Mouse (Mus musculus): Measurements from ENCODE around the gene Uqcc2. TPM values are rescaled to one million over a fixed set of nuclear protein-coding genes. Genes with fewer than 3 reads are reported as not detected.

Gene Uqcc2
- polyA plus RNA-seq, 1 experiment from 2014 or later, result 332 TPM

DNA sequence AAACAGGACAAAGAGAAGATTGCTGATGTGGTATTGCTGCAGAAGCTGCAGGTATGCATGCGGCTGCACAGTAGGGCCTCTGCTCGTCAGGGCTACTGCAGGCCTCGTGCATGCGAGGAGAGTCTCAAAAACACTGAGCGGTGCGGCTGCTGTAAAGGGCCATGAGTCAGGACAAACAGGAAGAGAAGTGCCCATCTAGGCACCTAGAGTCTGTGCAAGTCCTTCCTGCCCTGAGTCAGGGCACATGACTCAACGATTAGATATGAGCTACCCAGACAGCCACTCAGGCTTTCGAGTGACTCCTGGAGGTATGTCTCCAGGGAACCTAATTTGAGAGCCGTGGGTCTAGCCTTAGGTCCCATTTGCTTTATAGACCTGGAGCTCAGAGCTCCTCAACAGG lies 50.1 kb downstream of the Uqcc2 start:
- Histone ChIP-seq H3K4me1 (ENCODE audit: control insufficient read depth, insufficient read depth, low read length) (no peaks in the 10 kb centered on the region), H3K9me3 (ENCODE audit: control insufficient read depth, low read length) (no peaks in the 10 kb centered on the region), H3K4me3 (ENCODE audit: low read depth, low read length) (no peak overlapping the region), H3K36me3 (ENCODE audit: control insufficient read depth, insufficient read depth, low read length) (no peaks in the 10 kb centered on the region), H3K4me2 (no peak overlapping the region), H3K27ac (ENCODE audit: low read depth, low read length) (no peak overlapping the region), H3K9ac (ENCODE audit: low read length) (no peak overlapping the region), H3K27me3 (ENCODE audit: control insufficient read depth, insufficient read depth, low read length) (no peaks in the 10 kb centered on the region)
- DNase-seq (ENCODE audit: low spot score, missing footprints) (no peak), ATAC-seq (ENCODE audit: low FRiP score) (no peak)
- WGBS, result 81% methylated on average over 9 of the region's 9 CpGs

DNA sequence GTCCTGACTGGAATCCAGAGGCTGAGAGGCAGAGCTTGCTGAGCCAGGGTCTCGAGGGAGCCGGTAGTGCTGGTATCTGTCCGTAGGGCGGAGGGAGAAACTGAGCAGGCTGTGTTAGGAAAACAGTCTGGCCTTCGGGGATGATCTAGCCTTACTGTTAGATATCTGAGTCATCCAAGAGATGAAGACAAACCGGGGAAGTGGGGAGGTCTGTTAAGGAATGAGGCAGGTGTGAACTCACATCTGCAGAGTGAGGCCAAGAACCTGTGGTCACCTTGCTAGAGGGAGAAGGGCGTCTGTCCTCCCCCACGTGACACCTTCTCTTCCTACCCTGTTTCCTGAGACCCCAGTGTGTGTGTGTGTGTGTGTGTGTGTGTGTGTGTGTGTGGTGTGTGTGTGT lies 50.9 kb downstream of the Uqcc2 start:
- H3K9ac ChIP-seq (ENCODE audit: low read length), result no peak overlapping the region
- no peak overlapping the region for H3K4me2 ChIP-seq
- no peaks in the 10 kb centered on the region for H3K27me3 ChIP-seq (ENCODE audit: control insufficient read depth, insufficient read depth, low read length)
- 69% methylated on average over 8 of the region's 8 CpGs for WGBS
- no peaks in the 10 kb centered on the region for H3K4me1 ChIP-seq (ENCODE audit: control insufficient read depth, insufficient read depth, low read length)
- DNase-seq (ENCODE audit: low spot score, missing footprints) (no peak), ATAC-seq (ENCODE audit: low FRiP score) (no peak)
- H3K27ac ChIP-seq (ENCODE audit: low read depth, low read length), result no peak overlapping the region
- H3K36me3 ChIP-seq (ENCODE audit: control insufficient read depth, insufficient read depth, low read length), result no peaks in the 10 kb centered on the region
- peaks cover 2% of the 10 kb centered on the region; the same call in 1 of the 2 replicates for H3K9me3 ChIP-seq (ENCODE audit: control insufficient read depth, low read length)
- no peak overlapping the region for H3K4me3 ChIP-seq (ENCODE audit: low read depth, low read length)

DNA sequence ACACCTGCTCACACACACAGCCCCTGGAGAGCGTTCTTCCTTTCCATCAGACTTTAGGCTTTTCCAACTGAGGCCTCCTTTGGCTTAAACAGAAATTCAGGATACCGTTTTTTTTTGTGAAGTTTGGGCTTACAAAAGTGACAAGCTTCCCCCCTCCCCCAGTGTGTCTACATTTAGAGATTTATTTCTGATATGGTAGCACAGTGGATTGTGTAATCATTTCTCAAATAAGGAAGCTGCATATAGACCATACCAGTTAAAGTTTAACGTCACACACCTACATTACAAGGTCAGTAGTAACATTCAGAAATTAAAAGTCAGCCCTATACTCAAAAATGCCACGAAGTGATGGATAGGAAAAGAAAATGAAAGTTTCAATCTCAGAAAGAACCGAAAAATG lies 51.8 kb downstream of the Uqcc2 start:
- Histone ChIP-seq H3K4me1 (ENCODE audit: control insufficient read depth, insufficient read depth, low read length) (no peaks in the 10 kb centered on the region), H3K9ac (ENCODE audit: low read length) (no peak overlapping the region), H3K27me3 (ENCODE audit: control insufficient read depth, insufficient read depth, low read length) (no peaks in the 10 kb centered on the region), H3K27ac (ENCODE audit: low read depth, low read length) (no peak overlapping the region), H3K36me3 (ENCODE audit: control insufficient read depth, insufficient read depth, low read length) (no peaks in the 10 kb centered on the region), H3K9me3 (ENCODE audit: control insufficient read depth, low read length) (peaks cover 3% of the 10 kb centered on the region; the same call in 1 of the 2 replicates), H3K4me3 (ENCODE audit: low read depth, low read length) (no peak overlapping the region), H3K4me2 (no peak overlapping the region)
- no peak for DNase-seq (ENCODE audit: low spot score, missing footprints)
- 82% methylated on average over 5 of the region's 5 CpGs for WGBS
- ATAC-seq (ENCODE audit: low FRiP score), result no peak

DNA sequence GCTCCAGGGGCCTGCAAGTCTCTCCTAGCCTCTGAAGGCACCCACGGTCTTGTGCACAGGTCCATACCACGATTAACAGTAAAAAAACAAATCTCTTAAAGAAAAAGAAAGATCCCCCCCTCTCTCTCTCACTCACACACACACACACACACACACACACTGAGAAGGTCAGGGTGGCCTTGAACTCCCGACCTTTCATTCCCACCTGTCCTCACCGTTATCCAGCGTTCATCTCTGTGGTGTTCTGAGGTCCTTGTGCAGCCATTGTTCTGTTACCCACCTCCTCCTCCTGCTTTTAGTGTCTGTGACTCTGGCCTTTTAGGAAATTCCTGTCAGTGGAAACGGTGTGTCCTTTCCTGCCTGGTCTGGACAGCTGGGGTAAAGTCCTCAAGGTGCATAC lies 55.2 kb downstream of the Uqcc2 start:
- WGBS, result 88% methylated on average over 6 of the region's 6 CpGs
- H3K27me3 ChIP-seq (ENCODE audit: control insufficient read depth, insufficient read depth, low read length), result no peaks in the 10 kb centered on the region
- H3K4me3 ChIP-seq (ENCODE audit: low read depth, low read length), result no peak overlapping the region
- no peaks in the 10 kb centered on the region for H3K36me3 ChIP-seq (ENCODE audit: control insufficient read depth, insufficient read depth, low read length)
- no peak for DNase-seq (ENCODE audit: low spot score, missing footprints)
- no peak overlapping the region for H3K9ac ChIP-seq (ENCODE audit: low read length)
- H3K27ac ChIP-seq (ENCODE audit: low read depth, low read length), result no peak overlapping the region
- H3K4me2 ChIP-seq, result no peak overlapping the region
- ATAC-seq (ENCODE audit: low FRiP score), result no peak
- no peaks in the 10 kb centered on the region for H3K4me1 ChIP-seq (ENCODE audit: control insufficient read depth, insufficient read depth, low read length)
- H3K9me3 ChIP-seq (ENCODE audit: control insufficient read depth, low read length), result peaks cover 3% of the 10 kb centered on the region; the same call in 1 of the 2 replicates

DNA sequence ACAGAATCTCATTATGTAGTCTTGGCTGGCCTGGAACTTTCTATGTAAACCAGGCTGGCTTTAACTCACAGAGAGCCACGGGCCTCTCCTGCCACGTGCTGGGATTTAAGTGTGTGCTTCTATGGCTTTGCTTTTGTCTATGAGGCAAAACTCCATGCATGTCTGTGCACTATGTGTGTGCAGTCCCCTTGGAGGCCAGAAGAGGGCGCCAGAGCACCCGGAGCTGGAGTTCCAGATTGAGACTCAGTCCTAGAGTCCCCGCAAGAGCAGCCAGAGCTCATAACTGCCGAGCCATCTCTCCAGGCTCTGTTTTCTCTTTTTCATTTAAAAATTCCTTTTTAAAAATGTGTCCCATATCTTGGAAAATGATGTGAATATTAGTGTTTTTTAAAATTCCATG lies 55.8 kb downstream of the Uqcc2 start:
- no peak overlapping the region for H3K9ac ChIP-seq (ENCODE audit: low read length)
- H3K27ac ChIP-seq (ENCODE audit: low read depth, low read length), result no peak overlapping the region
- H3K4me3 ChIP-seq (ENCODE audit: low read depth, low read length), result no peak overlapping the region
- no peaks in the 10 kb centered on the region for H3K4me1 ChIP-seq (ENCODE audit: control insufficient read depth, insufficient read depth, low read length)
- DNase-seq (ENCODE audit: low spot score, missing footprints) (no peak), ATAC-seq (ENCODE audit: low FRiP score) (no peak)
- WGBS, result 80% methylated on average over 6 of the region's 6 CpGs
- no peaks in the 10 kb centered on the region for H3K27me3 ChIP-seq (ENCODE audit: control insufficient read depth, insufficient read depth, low read length)
- no peak overlapping the region for H3K4me2 ChIP-seq
- no peaks in the 10 kb centered on the region for H3K36me3 ChIP-seq (ENCODE audit: control insufficient read depth, insufficient read depth, low read length)
- peaks cover 3% of the 10 kb centered on the region; the same call in 1 of the 2 replicates for H3K9me3 ChIP-seq (ENCODE audit: control insufficient read depth, low read length)

DNA sequence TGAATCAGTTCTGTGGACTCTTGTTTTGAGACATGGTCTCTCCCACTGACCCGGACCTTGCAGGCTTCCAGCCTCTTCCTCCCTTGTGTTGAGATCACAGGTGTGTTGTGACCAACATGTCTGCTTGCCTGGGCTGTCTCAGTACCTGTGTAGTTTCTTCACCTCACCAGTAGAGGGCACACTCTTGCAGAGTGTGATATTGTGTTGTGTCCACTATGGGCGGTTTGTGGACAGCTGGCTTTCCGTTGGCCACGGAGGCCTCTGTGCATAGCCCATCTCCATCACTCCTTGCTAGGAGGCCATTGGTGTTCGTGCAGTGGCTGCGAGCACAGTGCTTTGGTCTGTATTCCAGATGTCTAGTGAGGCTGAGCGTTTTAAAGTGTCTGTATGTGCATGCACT lies 56.6 kb downstream of the Uqcc2 start:
- no peak overlapping the region for H3K27ac ChIP-seq (ENCODE audit: low read depth, low read length)
- no peak overlapping the region for H3K4me3 ChIP-seq (ENCODE audit: low read depth, low read length)
- 95% methylated on average over 7 of the region's 7 CpGs for whole genome bisulfite sequencing
- ATAC-seq (ENCODE audit: low FRiP score) (no peak), DNase-seq (ENCODE audit: low spot score, missing footprints) (no peak)
- H3K9me3 ChIP-seq (ENCODE audit: control insufficient read depth, low read length), result peaks cover 3% of the 10 kb centered on the region; the same call in 1 of the 2 replicates
- H3K36me3 ChIP-seq (ENCODE audit: control insufficient read depth, insufficient read depth, low read length), result no peaks in the 10 kb centered on the region
- no peaks in the 10 kb centered on the region for H3K27me3 ChIP-seq (ENCODE audit: control insufficient read depth, insufficient read depth, low read length)
- no peak overlapping the region for H3K9ac ChIP-seq (ENCODE audit: low read length)
- no peaks in the 10 kb centered on the region for H3K4me1 ChIP-seq (ENCODE audit: control insufficient read depth, insufficient read depth, low read length)
- H3K4me2 ChIP-seq, result no peak overlapping the region

DNA sequence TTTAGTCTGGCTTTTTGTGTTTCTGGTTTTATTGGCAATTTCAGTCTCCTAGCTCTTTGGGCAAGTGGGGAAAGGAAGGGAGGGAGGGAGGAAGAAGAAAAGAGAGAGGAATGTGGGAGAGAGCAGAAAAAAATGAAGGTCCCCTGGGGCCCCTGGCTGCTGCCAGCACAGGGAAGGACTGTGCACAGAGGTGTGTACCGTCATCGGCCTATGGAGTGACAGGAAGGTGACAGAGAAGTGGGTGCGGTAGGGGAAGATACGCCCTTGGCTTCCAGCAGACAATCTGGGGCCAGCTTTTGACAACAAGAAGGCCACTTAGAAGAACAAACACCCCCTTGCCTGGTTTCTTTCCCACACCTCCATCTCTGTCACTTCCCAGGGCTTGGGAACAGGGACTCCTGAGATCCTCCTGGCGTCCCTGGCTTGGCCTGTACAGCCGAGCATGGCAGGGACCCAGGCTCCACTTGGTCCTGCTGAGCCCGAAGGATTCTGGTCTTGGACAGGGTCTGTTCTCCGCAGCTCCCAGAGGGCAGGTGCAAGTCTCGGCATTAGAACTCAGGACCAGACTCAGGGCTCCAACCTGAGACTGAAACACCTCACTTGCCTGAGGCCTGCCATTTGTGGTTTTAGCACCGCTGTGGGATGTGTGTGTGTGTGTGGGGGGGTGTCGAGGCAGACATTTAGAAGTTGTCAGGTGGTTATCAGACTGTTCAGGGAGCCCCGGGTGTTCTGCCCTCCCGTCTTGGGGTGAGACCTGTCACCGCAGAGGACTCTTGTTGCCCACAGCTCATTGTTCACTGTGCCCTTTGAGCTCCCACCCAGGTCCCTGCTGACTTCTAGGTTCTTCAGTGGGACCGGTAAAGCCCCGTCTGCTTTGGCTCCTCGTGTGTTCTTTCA lies 58.6 kb downstream of the Uqcc2 start:
- H3K27ac ChIP-seq (ENCODE audit: low read depth, low read length), result no peak overlapping the region
- 86% methylated on average over 17 of the region's 17 CpGs for WGBS

DNA sequence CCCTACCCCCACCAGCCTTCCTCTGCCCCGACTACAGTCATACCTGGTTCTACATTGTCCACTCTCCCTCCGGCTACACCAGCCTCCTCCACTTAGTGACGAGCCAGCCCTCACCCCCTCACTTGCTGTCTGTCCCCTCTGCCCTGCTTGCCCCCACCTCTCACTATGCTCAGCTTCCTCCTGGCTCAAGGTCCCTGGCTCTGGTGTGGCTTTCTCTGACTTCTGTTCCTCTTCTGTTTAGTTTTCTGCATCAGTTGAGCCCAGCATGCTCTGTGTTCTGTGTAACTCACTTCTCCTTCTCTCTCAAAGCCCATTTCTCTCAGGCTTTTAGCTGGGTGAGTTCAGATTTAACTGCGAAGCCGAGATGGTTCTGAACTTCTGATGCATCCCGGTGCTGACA lies 59.5 kb downstream of the Uqcc2 start:
- Histone ChIP-seq H3K4me2 (no peak overlapping the region), H3K9me3 (ENCODE audit: control insufficient read depth, low read length) (peaks cover 3% of the 10 kb centered on the region; the same call in 1 of the 2 replicates), H3K27ac (ENCODE audit: low read depth, low read length) (no peak overlapping the region), H3K36me3 (ENCODE audit: control insufficient read depth, insufficient read depth, low read length) (no peaks in the 10 kb centered on the region), H3K4me3 (ENCODE audit: low read depth, low read length) (no peak overlapping the region), H3K9ac (ENCODE audit: low read length) (no peak overlapping the region), H3K4me1 (ENCODE audit: control insufficient read depth, insufficient read depth, low read length) (peaks cover 2% of the 10 kb centered on the region; the same call in 1 of the 2 replicates), H3K27me3 (ENCODE audit: control insufficient read depth, insufficient read depth, low read length) (no peaks in the 10 kb centered on the region)
- ATAC-seq (ENCODE audit: low FRiP score), result no peak
- WGBS, result 76% methylated on average over 6 of the region's 6 CpGs
- no peak for DNase-seq (ENCODE audit: low spot score, missing footprints)

More for the DNA sequence above, 58.6 kb downstream of the Uqcc2 start:
- H3K4me3 ChIP-seq (ENCODE audit: low read depth, low read length), result no peak overlapping the region
- no peak overlapping the region for H3K9ac ChIP-seq (ENCODE audit: low read length)
- no peaks in the 10 kb centered on the region for H3K4me1 ChIP-seq (ENCODE audit: control insufficient read depth, insufficient read depth, low read length)
- DNase-seq (ENCODE audit: low spot score, missing footprints) (no peak), ATAC-seq (ENCODE audit: low FRiP score) (no peak)
- peaks cover 3% of the 10 kb centered on the region; the same call in 1 of the 2 replicates for H3K9me3 ChIP-seq (ENCODE audit: control insufficient read depth, low read length)
- H3K27me3 ChIP-seq (ENCODE audit: control insufficient read depth, insufficient read depth, low read length), result no peaks in the 10 kb centered on the region
- H3K36me3 ChIP-seq (ENCODE audit: control insufficient read depth, insufficient read depth, low read length), result no peaks in the 10 kb centered on the region
- no peak overlapping the region for H3K4me2 ChIP-seq

DNA sequence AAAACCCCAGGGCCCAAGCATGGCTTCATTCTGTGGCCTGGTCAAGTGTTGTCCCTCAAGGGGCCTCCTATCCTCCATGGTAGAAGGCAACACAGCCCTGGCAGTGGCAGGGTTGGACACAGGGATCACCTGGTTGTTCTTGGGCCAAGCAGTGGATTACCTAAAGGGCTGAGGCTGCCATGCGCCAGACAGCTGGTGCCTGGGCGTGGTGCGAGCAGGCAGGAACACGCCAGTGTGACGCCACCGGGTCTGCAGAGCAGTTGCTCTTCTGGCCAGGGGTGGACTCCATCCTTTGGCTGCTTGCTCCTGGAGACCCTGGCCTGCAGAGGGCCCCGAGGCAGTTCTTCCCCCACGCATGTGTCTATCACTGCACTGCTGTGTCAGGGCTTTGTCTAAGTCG lies 59.9 kb downstream of the Uqcc2 start:
- Histone ChIP-seq H3K4me2 (no peak overlapping the region), H3K36me3 (ENCODE audit: control insufficient read depth, insufficient read depth, low read length) (no peaks in the 10 kb centered on the region), H3K9me3 (ENCODE audit: control insufficient read depth, low read length) (peaks cover 3% of the 10 kb centered on the region; the same call in 1 of the 2 replicates), H3K27me3 (ENCODE audit: control insufficient read depth, insufficient read depth, low read length) (no peaks in the 10 kb centered on the region), H3K4me1 (ENCODE audit: control insufficient read depth, insufficient read depth, low read length) (peaks cover 2% of the 10 kb centered on the region; the same call in 1 of the 2 replicates), H3K9ac (ENCODE audit: low read length) (no peak overlapping the region), H3K4me3 (ENCODE audit: low read depth, low read length) (no peak overlapping the region), H3K27ac (ENCODE audit: low read depth, low read length) (no peak overlapping the region)
- DNase-seq (ENCODE audit: low spot score, missing footprints) (no peak), ATAC-seq (ENCODE audit: low FRiP score) (no peak)
- 78% methylated on average over 9 of the region's 9 CpGs for WGBS

All from midbrain, embryonic 11.5 days (tissue).